ENCODE assay signal across 13 mouse cellular contexts in genomic region chr11:25538641-25539258, GRCm38 (mm10).
A peak's percentile ranks its signal among the peaks of the same experiment; 100 is the strongest.
DNase-seq lines count a peak whose midpoint lies in the region; ATAC-seq and TF ChIP-seq lines count a peak whose summit lies in the region.
"Had no signal": no experiment of that assay in that cellular context is flagged by ENCODE, and none has a peak within 500 bp of the region (broad histone marks: within the 10 kb centered on the region; RNA-seq: fewer than 3 reads in every experiment).

No protein-coding gene starts in this region.

- no peaks in the 10 kb centered on the region for H3K36me3 ChIP-seq in forebrain, postnatal 0 days (ENCODE audit: insufficient read depth)
- H3K36me3 ChIP-seq in forebrain, embryonic 10.5 days (replicated peaks), result no peaks in the 10 kb centered on the region
- no peaks in the 10 kb centered on the region for H3K36me3 ChIP-seq in kidney, postnatal 0 days (ENCODE audit: insufficient read depth, low read length)
- no peaks in the 10 kb centered on the region for H3K36me3 ChIP-seq in midbrain, embryonic 15.5 days (replicated peaks)
- H3K36me3 ChIP-seq in midbrain, embryonic 16.5 days (ENCODE audit: control insufficient read depth, insufficient read depth, low read length), result no peaks in the 10 kb centered on the region
- H3K36me3 ChIP-seq: heart, embryonic 13.5 days; limb, embryonic 15.5 days; lung, embryonic 15.5 days had no signal

- peak; percentile 23; the same call in 1 of the 2 replicates for ATAC-seq in forebrain, postnatal 0 days
- ATAC-seq in kidney, postnatal 0 days (replicated peaks; ENCODE audit: low FRiP score, low read depth), result 0 out of 2 replicates have a peak, but pooled peaks have one; percentile 46
- 0 out of 2 replicates have a peak, but pooled peaks have one; percentile 37 for ATAC-seq in midbrain, embryonic 15.5 days (replicated peaks)
- ATAC-seq in midbrain, embryonic 16.5 days, result no peak
- ATAC-seq: inflammation-experienced regulatory T-cells, adult 6 months had no signal

- H3K9ac ChIP-seq in forebrain, postnatal 0 days, result no peak overlapping the region
- no peak overlapping the region for H3K9ac ChIP-seq in kidney, postnatal 0 days (ENCODE audit: low read depth, low read length)
- H3K9ac ChIP-seq in midbrain, embryonic 15.5 days, result no peak overlapping the region
- H3K9ac ChIP-seq in midbrain, embryonic 16.5 days (ENCODE audit: low read depth, low read length), result no peak overlapping the region
- H3K9ac ChIP-seq: heart, embryonic 13.5 days; limb, embryonic 15.5 days; lung, embryonic 15.5 days had no signal

- no peak overlapping the region for H3K4me3 ChIP-seq in forebrain, postnatal 0 days (ENCODE audit: low read depth, low read length)
- no peak overlapping the region for H3K4me3 ChIP-seq in forebrain, embryonic 10.5 days
- H3K4me3 ChIP-seq in kidney, postnatal 0 days (replicated peaks; ENCODE audit: low read depth, low read length), result no peak overlapping the region
- H3K4me3 ChIP-seq in midbrain, embryonic 15.5 days, result no peak overlapping the region
- H3K4me3 ChIP-seq in midbrain, embryonic 16.5 days (ENCODE audit: low read depth, low read length), result no peak overlapping the region
- H3K4me3 ChIP-seq: heart, embryonic 13.5 days; limb, embryonic 15.5 days; lung, embryonic 15.5 days had no signal

- 81% methylated on average over 3 of the region's 3 CpGs for WGBS in forebrain, postnatal 0 days
- WGBS in forebrain, embryonic 10.5 days, result 98% methylated on average over 3 of the region's 3 CpGs
- 87% methylated on average over 3 of the region's 3 CpGs for WGBS in kidney, postnatal 0 days
- 91% methylated on average over 3 of the region's 3 CpGs for WGBS in midbrain, embryonic 15.5 days
- 96% methylated on average over 3 of the region's 3 CpGs for WGBS in midbrain, embryonic 16.5 days

- DNase-seq in adrenal gland, adult 2 months, result peak; percentile 9
- DNase-seq in adrenal gland, adult (ENCODE audit: inconsistent age in 2 of 2, low spot score in 1 of 2), result no peak
- DNase-seq in forebrain, postnatal 0 days, result no peak
- DNase-seq in forebrain, embryonic 10.5 days (ENCODE audit: extremely low spot score, low spot score), result no peak
- no peak for DNase-seq in kidney, postnatal 0 days (ENCODE audit: low spot score)
- DNase-seq in kidney, adult 11 months, result no peak
- DNase-seq: right cerebral cortex, postnatal 25 days had no signal

- no peak for TF ChIP-seq CTCF in forebrain, postnatal 0 days (IDR thresholded peaks at IDR 0.05; ENCODE audit: low read depth)
- no peak for TF ChIP-seq CTCF in kidney, postnatal 0 days (IDR thresholded peaks at IDR 0.05; ENCODE audit: low read depth)

- no peak overlapping the region for H3K27ac ChIP-seq in forebrain, postnatal 0 days (ENCODE audit: low read depth, low read length)
- H3K27ac ChIP-seq in forebrain, embryonic 10.5 days, result no peak overlapping the region
- H3K27ac ChIP-seq in kidney, postnatal 0 days, result no peak overlapping the region
- no peak overlapping the region for H3K27ac ChIP-seq in midbrain, embryonic 15.5 days
- no peak overlapping the region for H3K27ac ChIP-seq in midbrain, embryonic 16.5 days (ENCODE audit: low read length)
- H3K27ac ChIP-seq: heart, embryonic 13.5 days; limb, embryonic 15.5 days; lung, embryonic 15.5 days had no signal

- no peaks in the 10 kb centered on the region for H3K9me3 ChIP-seq in forebrain, postnatal 0 days (ENCODE audit: low read length)
- no peaks in the 10 kb centered on the region for H3K9me3 ChIP-seq in forebrain, embryonic 10.5 days
- H3K9me3 ChIP-seq in kidney, postnatal 0 days (replicated peaks; ENCODE audit: low read length), result no peaks in the 10 kb centered on the region
- H3K9me3 ChIP-seq in midbrain, embryonic 15.5 days, result no peaks in the 10 kb centered on the region
- no peaks in the 10 kb centered on the region for H3K9me3 ChIP-seq in midbrain, embryonic 16.5 days (replicated peaks; ENCODE audit: control insufficient read depth, low read length, poor library complexity, severe bottlenecking)
- H3K9me3 ChIP-seq: heart, embryonic 13.5 days; limb, embryonic 15.5 days; lung, embryonic 15.5 days had no signal

- H3K4me2 ChIP-seq in forebrain, postnatal 0 days (ENCODE audit: low read depth), result no peak overlapping the region
- H3K4me2 ChIP-seq in kidney, postnatal 0 days (ENCODE audit: low read length), result no peak overlapping the region
- no peak overlapping the region for H3K4me2 ChIP-seq in midbrain, embryonic 15.5 days
- no peak overlapping the region for H3K4me2 ChIP-seq in midbrain, embryonic 16.5 days (ENCODE audit: low read length)
- H3K4me2 ChIP-seq: heart, embryonic 13.5 days; limb, embryonic 15.5 days; lung, embryonic 15.5 days had no signal

- no peaks in the 10 kb centered on the region for H3K27me3 ChIP-seq in forebrain, postnatal 0 days (ENCODE audit: insufficient read depth, low read length)
- no peaks in the 10 kb centered on the region for H3K27me3 ChIP-seq in forebrain, embryonic 10.5 days (ENCODE audit: poor library complexity, severe bottlenecking)
- no peaks in the 10 kb centered on the region for H3K27me3 ChIP-seq in kidney, postnatal 0 days (ENCODE audit: insufficient read depth, low read length)
- no peaks in the 10 kb centered on the region for H3K27me3 ChIP-seq in midbrain, embryonic 15.5 days (replicated peaks)
- H3K27me3 ChIP-seq in midbrain, embryonic 16.5 days (ENCODE audit: control insufficient read depth, insufficient read depth, low read depth, low read length), result no peaks in the 10 kb centered on the region
- H3K27me3 ChIP-seq: heart, embryonic 13.5 days; limb, embryonic 15.5 days; lung, embryonic 15.5 days had no signal

- no peaks in the 10 kb centered on the region for H3K4me1 ChIP-seq in forebrain, postnatal 0 days (ENCODE audit: insufficient read depth)
- H3K4me1 ChIP-seq in forebrain, embryonic 10.5 days, result peaks cover 5% of the 10 kb centered on the region; the same call in 1 of the 2 replicates
- no peaks in the 10 kb centered on the region for H3K4me1 ChIP-seq in kidney, postnatal 0 days (replicated peaks; ENCODE audit: insufficient read depth, low read length)
- H3K4me1 ChIP-seq in midbrain, embryonic 15.5 days, result no peaks in the 10 kb centered on the region
- no peaks in the 10 kb centered on the region for H3K4me1 ChIP-seq in midbrain, embryonic 16.5 days (ENCODE audit: control insufficient read depth, insufficient read depth, low read length)
- H3K4me1 ChIP-seq: heart, embryonic 13.5 days; limb, embryonic 15.5 days; lung, embryonic 15.5 days had no signal
